20 mouse cellular contexts compared by ENCODE assay signal in genomic region chr4:45574614-45575169, GRCm38 (mm10). TPM values are rescaled to one million over a fixed set of nuclear protein-coding genes. Genes with fewer than 3 reads are reported as not detected.
DNase-seq lines count a peak whose midpoint lies in the region; ATAC-seq and TF ChIP-seq lines count a peak whose summit lies in the region.
"Had no signal": no experiment of that assay in that cellular context is flagged by ENCODE, and none has a peak within 500 bp of the region (broad histone marks: within the 10 kb centered on the region; RNA-seq: fewer than 3 reads in every experiment).

No protein-coding gene starts in this region.

- intact Hi-C loops in left cerebral cortex, adult 2 months (cut with DNase I) = no loop called here

- H3K9ac ChIP-seq in heart, embryonic 16.5 days (ENCODE audit: low read length) = peak overlapping the region; percentile 31; the same call in 1 of the 2 replicates
- no peak overlapping the region for H3K9ac ChIP-seq in midbrain, embryonic 13.5 days (replicated peaks)
- no peak overlapping the region for H3K9ac ChIP-seq in midbrain, embryonic 11.5 days (ENCODE audit: low read length)
- H3K9ac ChIP-seq in intestine, embryonic 15.5 days = no peak overlapping the region
- H3K9ac ChIP-seq in stomach, embryonic 15.5 days = no peak overlapping the region
- H3K9ac ChIP-seq: forebrain, postnatal 0 days; hindbrain, embryonic 13.5 days had no signal

- no peak overlapping the region; the same call in 1 of the 2 replicates for H3K4me2 ChIP-seq in heart, embryonic 16.5 days (ENCODE audit: low read depth, low read length)
- no peak overlapping the region for H3K4me2 ChIP-seq in midbrain, embryonic 13.5 days (replicated peaks)
- H3K4me2 ChIP-seq in midbrain, embryonic 11.5 days = no peak overlapping the region
- no peak overlapping the region for H3K4me2 ChIP-seq in intestine, embryonic 15.5 days (replicated peaks)
- H3K4me2 ChIP-seq in stomach, embryonic 15.5 days = no peak overlapping the region
- H3K4me2 ChIP-seq: hindbrain, embryonic 13.5 days had no signal

- H3K4me1 ChIP-seq in heart, embryonic 16.5 days (ENCODE audit: control insufficient read depth, insufficient read depth, low read length) = no peaks in the 10 kb centered on the region
- peaks cover 29% of the 10 kb centered on the region for H3K4me1 ChIP-seq in midbrain, embryonic 13.5 days (replicated peaks)
- peaks cover 12% of the 10 kb centered on the region for H3K4me1 ChIP-seq in midbrain, embryonic 11.5 days (ENCODE audit: control insufficient read depth, insufficient read depth, low read length)
- H3K4me1 ChIP-seq in intestine, embryonic 15.5 days (replicated peaks) = peaks cover 15% of the 10 kb centered on the region
- 0 out of 2 replicates have a peak, but pooled peaks cover 8% of the 10 kb centered on the region for H3K4me1 ChIP-seq in stomach, embryonic 15.5 days
- H3K4me1 ChIP-seq: megakaryocyte, embryonic 14.5 days had no signal

- H3K9me3 ChIP-seq in heart, embryonic 16.5 days (replicated peaks; ENCODE audit: control insufficient read depth, low read length) = no peaks in the 10 kb centered on the region
- H3K9me3 ChIP-seq in midbrain, embryonic 13.5 days = no peaks in the 10 kb centered on the region
- H3K9me3 ChIP-seq in midbrain, embryonic 11.5 days (ENCODE audit: control insufficient read depth, low read length) = no peaks in the 10 kb centered on the region
- H3K9me3 ChIP-seq in intestine, embryonic 15.5 days = no peaks in the 10 kb centered on the region
- no peaks in the 10 kb centered on the region for H3K9me3 ChIP-seq in stomach, embryonic 15.5 days
- H3K9me3 ChIP-seq: hindbrain, embryonic 13.5 days; megakaryocyte, embryonic 14.5 days had no signal

- no peaks in the 10 kb centered on the region for H3K36me3 ChIP-seq in heart, embryonic 16.5 days (ENCODE audit: control insufficient read depth, insufficient read depth)
- no peaks in the 10 kb centered on the region for H3K36me3 ChIP-seq in midbrain, embryonic 13.5 days
- no peaks in the 10 kb centered on the region for H3K36me3 ChIP-seq in midbrain, embryonic 11.5 days (ENCODE audit: control insufficient read depth, insufficient read depth, low read length)
- no peaks in the 10 kb centered on the region for H3K36me3 ChIP-seq in intestine, embryonic 15.5 days
- H3K36me3 ChIP-seq in stomach, embryonic 15.5 days = no peaks in the 10 kb centered on the region
- H3K36me3 ChIP-seq: hindbrain, embryonic 13.5 days had no signal

- DNase-seq in heart, adult 9 months (ENCODE audit: low spot score in 2 of 2) = no peak
- no peak for DNase-seq in midbrain, embryonic 11.5 days (ENCODE audit: low spot score, missing footprints)
- DNase-seq in ovary, postnatal 36 days (ENCODE audit: low spot score) = no peak
- no peak for DNase-seq in left cerebral cortex, adult 2 months (ENCODE audit: extremely low spot score in 1 of 2, low spot score in 2 of 2)
- DNase-seq: adrenal gland, adult 8-10 months; cerebellum, adult 18-20 months; cerebellum, postnatal 25 days; forebrain, postnatal 0 days; gastrocnemius, postnatal 14 days; heart, adult 18-20 months; heart, postnatal 14 days; kidney, postnatal 4 days; right cerebral cortex, adult 18-20 months had no signal

- no peak for ATAC-seq in heart, embryonic 16.5 days (replicated peaks; ENCODE audit: extremely low read depth, insufficient read depth, low FRiP score)
- peak; percentile 49 for ATAC-seq in midbrain, embryonic 13.5 days
- no peak for ATAC-seq in midbrain, embryonic 11.5 days (ENCODE audit: low FRiP score)
- peak; percentile 52; the same call in 1 of the 2 replicates for ATAC-seq in intestine, embryonic 15.5 days
- peak; percentile 35; the same call in 1 of the 2 replicates for ATAC-seq in stomach, embryonic 15.5 days (ENCODE audit: insufficient read depth, low FRiP score, low read depth)
- ATAC-seq: forebrain, postnatal 0 days; inflammation-experienced regulatory T-cells, adult 6 months had no signal

- H3K27me3 ChIP-seq in heart, embryonic 16.5 days (ENCODE audit: control insufficient read depth, insufficient read depth, low read length) = no peaks in the 10 kb centered on the region
- H3K27me3 ChIP-seq in midbrain, embryonic 13.5 days = no peaks in the 10 kb centered on the region
- no peaks in the 10 kb centered on the region for H3K27me3 ChIP-seq in midbrain, embryonic 11.5 days (ENCODE audit: control insufficient read depth, insufficient read depth, low read length)
- no peaks in the 10 kb centered on the region for H3K27me3 ChIP-seq in intestine, embryonic 15.5 days (replicated peaks)
- H3K27me3 ChIP-seq in stomach, embryonic 15.5 days (replicated peaks) = no peaks in the 10 kb centered on the region
- H3K27me3 ChIP-seq: hindbrain, embryonic 13.5 days had no signal

- H3K4me3 ChIP-seq in heart, embryonic 16.5 days (ENCODE audit: low read length) = no peak overlapping the region
- no peak overlapping the region for H3K4me3 ChIP-seq in midbrain, embryonic 13.5 days (replicated peaks)
- no peak overlapping the region for H3K4me3 ChIP-seq in midbrain, embryonic 11.5 days (ENCODE audit: low read depth, low read length)
- no peak overlapping the region for H3K4me3 ChIP-seq in intestine, embryonic 15.5 days (replicated peaks)
- H3K4me3 ChIP-seq in stomach, embryonic 15.5 days (replicated peaks) = no peak overlapping the region
- H3K4me3 ChIP-seq in left cerebral cortex, adult 2 months = no peak overlapping the region
- H3K4me3 ChIP-seq: hindbrain, embryonic 13.5 days; megakaryocyte, embryonic 14.5 days had no signal

- no peak overlapping the region for H3K27ac ChIP-seq in heart, embryonic 16.5 days (ENCODE audit: low read length)
- H3K27ac ChIP-seq in midbrain, embryonic 13.5 days = peak overlapping the region; percentile 25; the same call in 1 of the 2 replicates
- no peak overlapping the region for H3K27ac ChIP-seq in midbrain, embryonic 11.5 days (ENCODE audit: low read depth, low read length)
- no peak overlapping the region for H3K27ac ChIP-seq in intestine, embryonic 15.5 days
- H3K27ac ChIP-seq in stomach, embryonic 15.5 days = 0 out of 2 replicates have a peak overlapping the region, but pooled peaks have one; percentile 7
- H3K27ac ChIP-seq in left cerebral cortex, adult 2 months = no peak overlapping the region
- H3K27ac ChIP-seq: hindbrain, embryonic 13.5 days had no signal

- no peak for TF ChIP-seq CTCF in left cerebral cortex, adult 2 months (IDR thresholded peaks at IDR 0.05)

- WGBS in heart, embryonic 16.5 days = 49% methylated on average over 15 of the region's 15 CpGs
- WGBS in midbrain, embryonic 13.5 days = 64% methylated on average over 15 of the region's 15 CpGs
- 84% methylated on average over 15 of the region's 15 CpGs for WGBS in midbrain, embryonic 11.5 days
- WGBS in intestine, embryonic 15.5 days = 47% methylated on average over 15 of the region's 15 CpGs
- 52% methylated on average over 15 of the region's 15 CpGs for WGBS in stomach, embryonic 15.5 days

RNA-seq across cellular contexts. Expression of gene Shb, which starts 42.4 kb away (rescaled TPM):
- 7.6 and 9.2 TPM in 2 replicates for polyA plus RNA-seq in heart, embryonic 16.5 days (2015; fragmentation: Nextera tagmentation; extraction: Ambion mirVana)
- polyA plus RNA-seq in midbrain, embryonic 13.5 days (2015; fragmentation: Nextera tagmentation; extraction: Ambion mirVana) = 2.7 and 3.6 TPM in 2 replicates
- 2.7 and 2.8 TPM in 2 replicates for polyA plus RNA-seq in midbrain, embryonic 11.5 days (2014; fragmentation: Nextera tagmentation; extraction: Ambion mirVana)
- 4.0 and 4.8 TPM in 2 replicates for polyA plus RNA-seq in intestine, embryonic 15.5 days (2015; fragmentation: Nextera tagmentation; extraction: Ambion mirVana)
- 5.4 and 5.8 TPM in 2 replicates for polyA plus RNA-seq in stomach, embryonic 15.5 days (2015; fragmentation: Nextera tagmentation; extraction: Ambion mirVana)
- 10 to 100 TPM; 11.0 to 11.6 TPM for total RNA-seq in left cerebral cortex, adult 2 months (2021)

Comparison
In these comparisons a context has a peak if more than half of its experiments do, and no peak if none do; other contexts are left out.
1. ATAC-seq: peak in midbrain, embryonic 13.5 days (single experiment), intestine, embryonic 15.5 days (single experiment) and stomach, embryonic 15.5 days (single experiment); none in heart, embryonic 16.5 days (single experiment) and midbrain, embryonic 11.5 days (single experiment).
2. H3K27ac ChIP-seq: peak in midbrain, embryonic 13.5 days (single experiment) and stomach, embryonic 15.5 days (single experiment); none in heart, embryonic 16.5 days (single experiment), midbrain, embryonic 11.5 days (single experiment), intestine, embryonic 15.5 days (single experiment) and left cerebral cortex, adult 2 months (single experiment).